Mouse (Mus musculus) v-Abl transformed pro-B cells (cell line): Measurements from ENCODE around the gene Taldo1.

Experiments used
- in situ Hi-C, 2 experiments: fragments of 400-800 bp; cut with MboI; formaldehyde crosslinking; loops; one replicate each; pipeline ENCODE4 v1.15.1; 2025; ENCODE audit not compliant: unreplicated experiment in 2 of 2

Taldo1 gene

DNA sequence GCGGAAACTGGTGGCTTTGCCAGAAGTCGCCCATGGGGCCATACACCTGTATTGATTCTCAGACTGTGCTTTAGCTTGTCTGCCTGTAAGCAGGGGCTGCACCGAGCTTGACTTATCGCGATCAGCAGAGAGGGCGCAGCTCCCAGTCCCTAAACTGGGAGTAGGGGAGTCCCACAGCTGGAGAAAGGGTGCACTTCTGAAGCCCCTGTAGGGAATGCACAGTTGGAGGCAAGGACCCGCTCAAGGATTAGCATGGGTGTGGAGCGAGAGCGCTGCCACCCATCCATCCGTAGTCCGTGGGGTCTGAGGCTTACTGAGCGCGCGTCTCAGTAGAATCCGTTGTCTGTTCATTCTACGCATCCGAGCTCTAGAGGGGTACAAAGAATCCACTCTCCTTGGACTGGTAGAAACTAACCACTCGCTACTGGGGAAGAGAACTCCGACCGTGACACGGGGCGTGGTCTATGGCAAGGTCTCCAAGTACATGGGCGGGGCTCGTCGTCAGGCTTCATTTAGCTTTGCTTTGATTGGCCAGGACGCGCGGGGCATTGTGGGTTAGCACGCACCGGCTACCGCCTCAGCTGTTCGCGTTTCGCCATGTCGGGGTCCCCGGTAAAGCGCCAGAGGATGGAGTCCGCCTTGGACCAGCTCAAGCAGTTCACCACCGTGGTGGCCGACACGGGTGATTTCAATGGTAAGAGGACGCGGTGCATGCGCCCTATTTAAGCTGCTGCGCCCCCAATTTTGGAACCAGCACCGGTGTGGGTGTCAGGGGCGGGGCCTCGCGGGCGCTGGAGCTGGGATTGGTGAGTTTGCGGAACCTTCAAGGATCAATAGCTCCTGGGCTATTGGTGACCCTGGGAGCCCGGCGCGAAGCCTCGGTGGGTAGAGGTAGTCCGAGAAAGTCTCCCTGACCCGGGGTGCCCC, at the start of gene Taldo1:
Gene Taldo1 (plus strand): TSS at position 575 of the 927 bp plus-strand sequence.
- in situ Hi-C loops, result no loop called here

- in situ Hi-C loops, result no loop called here
Measured at GRCm38 (mm10) chr7:141343230-141343629, 48.8 kb upstream of the Taldo1 start.

DNA sequence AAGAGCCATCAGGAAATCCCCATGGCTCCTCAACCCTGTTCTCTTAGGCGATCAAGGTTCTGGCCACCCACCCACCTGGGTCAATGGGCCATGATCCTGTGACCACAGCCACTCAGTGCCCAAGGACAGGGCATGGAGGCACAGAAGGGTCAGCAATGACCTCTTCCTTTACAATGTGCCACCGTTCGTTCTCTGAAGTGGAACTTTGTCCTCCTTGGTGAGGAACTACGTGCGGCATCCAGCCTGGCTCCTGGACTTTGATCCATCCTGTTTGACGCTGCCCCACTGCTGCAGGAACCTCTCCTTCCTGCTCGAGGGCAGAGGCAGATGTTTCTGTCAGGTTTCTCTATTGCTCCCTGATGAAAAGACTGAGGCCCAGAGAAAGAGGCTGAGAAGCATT, 48.3 kb upstream of the Taldo1 start:
- in situ Hi-C loops, result no loop called here

- in situ Hi-C loops, result no loop called here
Measured at GRCm38 (mm10) chr7:141344787-141345186, 47.2 kb upstream of the Taldo1 start.

DNA sequence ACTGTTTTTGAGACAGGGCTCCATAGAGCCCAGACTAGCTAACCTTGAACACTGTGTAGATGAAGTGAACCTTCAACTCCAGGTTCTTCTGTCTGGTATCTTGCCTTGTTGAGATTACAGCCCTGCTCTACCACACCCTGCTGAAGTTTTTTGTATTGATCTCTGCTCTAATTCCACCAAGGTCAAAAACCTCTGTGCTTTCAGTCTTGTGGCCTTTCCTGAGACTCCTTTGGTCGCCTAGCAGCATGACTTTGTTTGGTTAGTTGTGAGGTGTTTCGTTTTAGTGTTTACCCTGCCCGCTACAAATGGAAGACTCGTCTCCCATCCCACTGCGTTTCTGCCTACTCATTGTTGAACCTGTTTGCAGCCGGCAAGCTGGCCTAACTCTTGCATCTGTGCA, 40.9 kb upstream of the Taldo1 start:
- in situ Hi-C loops, result no loop called here

GRCm38 (mm10) chr7:141355051-141355450, 36.9 kb upstream of the Taldo1 start:
- in situ Hi-C loops, result no loop called here

DNA sequence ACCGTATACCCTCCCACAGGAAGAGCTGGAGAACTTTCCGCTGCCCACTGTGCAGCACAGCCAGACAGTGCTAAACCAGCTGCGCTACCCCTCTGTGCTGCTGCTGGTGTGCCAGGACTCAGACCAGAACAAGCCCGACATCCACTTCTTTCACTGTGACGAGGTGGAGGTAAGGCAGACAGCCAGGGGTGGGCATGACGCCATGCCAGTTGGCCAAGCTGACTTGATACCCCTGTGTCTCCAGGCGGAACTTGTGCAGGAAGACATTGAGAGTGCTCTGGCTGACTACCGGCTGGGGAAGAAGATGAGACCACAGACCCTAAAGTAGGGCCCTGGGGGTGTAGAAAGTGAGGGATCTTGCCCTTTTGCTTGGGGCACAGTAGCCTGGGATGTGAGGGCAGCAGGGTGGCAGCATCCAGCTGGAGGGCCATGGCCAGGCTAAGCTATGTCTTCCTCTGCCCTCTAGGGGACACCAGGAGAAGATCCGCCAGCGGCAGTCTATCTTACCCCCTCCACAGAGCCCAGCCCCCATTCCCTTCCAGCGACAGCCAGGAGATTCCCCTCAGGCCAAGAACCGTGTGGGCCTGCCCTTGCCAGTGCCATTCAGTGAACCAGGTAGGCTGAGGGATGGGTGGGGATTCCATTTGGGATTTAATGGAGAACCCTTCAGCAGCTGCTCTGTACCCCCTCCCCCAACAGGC, 36.2 kb upstream of the Taldo1 start:
- in situ Hi-C loops, result no loop called here

DNA sequence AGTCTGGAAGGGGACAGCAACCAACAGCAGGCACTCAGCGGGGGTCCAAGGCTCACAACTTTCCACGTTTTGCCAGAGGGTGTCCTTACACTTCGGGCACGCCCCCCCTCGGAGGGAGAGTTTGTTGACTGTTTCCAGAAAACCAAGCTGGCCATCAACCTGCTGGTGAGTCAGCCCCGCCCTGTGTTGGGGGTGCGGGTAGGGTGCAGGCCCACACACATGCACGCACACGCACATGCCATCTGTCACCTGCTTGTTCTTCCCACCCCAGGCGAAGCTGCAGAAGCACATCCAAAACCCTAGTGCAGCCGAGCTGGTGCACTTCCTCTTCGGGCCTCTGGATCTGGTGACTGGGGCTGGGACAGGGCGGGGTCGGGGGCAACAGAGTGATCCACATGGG, 35.0 kb upstream of the Taldo1 start:
- in situ Hi-C loops, result no loop called here

GRCm38 (mm10) chr7:141361510-141361909, 30.5 kb upstream of the Taldo1 start:
- in situ Hi-C loops, result loop anchor here (5.0 to 10.0 kb wide), 5 partner anchors 94 to 517 kb away; partner anchors contain the start of genes Irf7 (in 2 of the 2), Odf3 (in 1 of the 2) and Scgb1c1 (in 1 of the 2)

GRCm38 (mm10) chr7:141363106-141363751, 28.8 kb upstream of the Taldo1 start:
- in situ Hi-C loops, result loop anchor here (5.0 to 10.0 kb wide), 5 partner anchors 96 to 518 kb away; partner anchors contain the start of genes Irf7 (in 2 of the 2), Odf3 (in 1 of the 2) and Scgb1c1 (in 1 of the 2)

DNA sequence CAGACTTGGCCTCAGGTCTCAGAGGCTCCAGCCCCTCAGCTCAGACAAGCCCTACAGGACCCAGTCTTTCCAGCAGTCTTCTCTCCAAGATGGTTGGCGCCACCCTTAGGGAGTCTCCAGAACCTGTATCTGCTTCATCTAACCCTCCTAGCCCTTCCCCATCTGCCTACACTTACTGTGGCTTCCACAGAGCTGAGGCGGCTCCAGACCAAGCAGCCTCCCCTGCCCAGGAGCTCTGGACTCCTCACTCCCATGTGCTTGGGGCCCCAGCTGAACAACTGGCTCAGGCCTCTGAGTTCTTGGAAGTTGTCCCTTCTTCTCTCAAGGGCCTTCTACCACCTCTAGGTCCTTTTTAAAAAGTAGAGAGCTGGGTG, 28.3 kb upstream of the Taldo1 start:
- in situ Hi-C loops, result loop anchor here (5.0 to 10.0 kb wide), 5 partner anchors 96 to 519 kb away; partner anchors contain the start of genes Irf7 (in 2 of the 2), Odf3 (in 1 of the 2) and Scgb1c1 (in 1 of the 2)

GRCm38 (mm10) chr7:141364349-141365048, 27.5 kb upstream of the Taldo1 start:
- in situ Hi-C loops, result loop anchor here (5.0 to 10.0 kb wide), 5 partner anchors 97 to 520 kb away; partner anchors contain the start of genes Irf7 (in 2 of the 2), Odf3 (in 1 of the 2) and Scgb1c1 (in 1 of the 2)

GRCm38 (mm10) chr7:141365049-141365445, 27.0 kb upstream of the Taldo1 start:
- in situ Hi-C loops, result loop anchor here (10.0 kb wide), 4 partner anchors 100 to 520 kb away; partner anchors contain the start of genes Irf7 (in 1 of the 2), Odf3 (in 1 of the 2) and Scgb1c1 (in 1 of the 2)

- in situ Hi-C loops, result loop anchor here (10.0 kb wide), 4 partner anchors 103 to 523 kb away; partner anchors contain the start of genes Irf7 (in 1 of the 2), Odf3 (in 1 of the 2) and Scgb1c1 (in 1 of the 2)
Measured at GRCm38 (mm10) chr7:141367358-141367757, 24.6 kb upstream of the Taldo1 start.

GRCm38 (mm10) chr7:141369918-141370317, 22.1 kb upstream of the Taldo1 start:
- in situ Hi-C loops, result loop anchor here (10.0 kb wide), 4 partner anchors 105 to 525 kb away; partner anchors contain the start of genes Irf7 (in 1 of the 2), Odf3 (in 1 of the 2) and Scgb1c1 (in 1 of the 2)

- in situ Hi-C loops, result no loop called here
Measured at GRCm38 (mm10) chr7:141371942-141372595, 19.9 kb upstream of the Taldo1 start.

DNA sequence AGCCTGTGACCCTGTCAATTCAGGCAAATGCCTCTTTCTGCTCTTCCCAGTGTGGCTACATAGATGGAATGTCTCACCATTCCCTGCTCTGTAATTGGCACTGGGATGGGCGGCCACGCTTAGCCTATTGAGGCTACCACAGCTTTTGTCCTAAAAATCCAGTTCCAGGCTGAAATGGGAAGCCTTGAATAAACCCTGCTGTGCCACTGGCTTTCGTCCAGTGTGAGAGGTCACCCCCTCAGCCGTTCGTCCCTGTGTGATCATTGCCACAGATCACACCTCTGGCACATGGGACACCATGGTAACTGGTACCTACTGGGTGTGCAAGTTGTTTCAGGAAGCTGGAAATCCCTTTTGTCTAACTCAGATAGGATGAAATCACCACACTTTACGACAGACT, 18.4 kb upstream of the Taldo1 start:
- in situ Hi-C loops, result no loop called here

GRCm38 (mm10) chr7:141374399-141374798, 17.6 kb upstream of the Taldo1 start:
- in situ Hi-C loops, result no loop called here

GRCm38 (mm10) chr7:141379584-141379983, 12.4 kb upstream of the Taldo1 start:
- in situ Hi-C loops, result no loop called here
